Mouse (Mus musculus) heart, adult 18-20 months (tissue): ENCODE results near the gene Csl. TPM values are rescaled to one million over a fixed set of nuclear protein-coding genes. Genes with fewer than 3 reads are reported as not detected.

Experiments
- DNase-seq, 2 experiments: peaks; one replicate each; pipeline ENCODE4 v3.0.0; 2021 to 2022; ENCODE audit warnings: mixed read lengths in 1 of 2
- long read RNA-seq, 2 experiments: library from polyadenylated mRNA; stranded (forward); transcript quantifications; one replicate each; pipeline ENCODE4 v2.0.0; 2021
- total RNA-seq, 2 experiments: library from RNA; stranded (reverse); gene quantifications; 2 replicates each; pipeline ENCODE4 v1.2.3; 2021

Gene Csl
- total RNA-seq, result 1 to 10 TPM; 3.2 to 4.7 TPM
- long read RNA-seq, experiment 1, result 0 reads
- long read RNA-seq, experiment 2, result 0 reads

DNA sequence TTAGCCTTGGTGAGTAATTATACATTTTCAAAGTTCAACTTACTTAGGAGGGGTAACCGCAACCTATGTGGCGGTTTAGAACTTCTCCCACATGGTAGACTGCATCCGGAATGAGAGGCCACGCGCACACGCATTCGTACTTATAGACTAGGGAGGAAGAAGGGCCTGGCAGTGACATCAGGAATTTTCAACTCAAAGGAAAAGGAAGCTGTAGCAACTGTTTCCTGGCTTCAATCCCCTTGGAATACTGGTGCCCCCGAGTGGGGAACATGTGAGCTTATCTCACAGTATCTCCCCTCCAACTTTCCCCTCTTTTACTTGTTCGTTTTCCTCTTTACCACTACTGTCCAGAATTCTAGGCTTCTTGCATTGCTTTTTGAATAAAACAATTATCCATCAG lies at the start of gene Csl:
Csl (minus strand) TSS at position 101 of the 400 bp plus-strand sequence.
- no peak for DNase-seq

DNA sequence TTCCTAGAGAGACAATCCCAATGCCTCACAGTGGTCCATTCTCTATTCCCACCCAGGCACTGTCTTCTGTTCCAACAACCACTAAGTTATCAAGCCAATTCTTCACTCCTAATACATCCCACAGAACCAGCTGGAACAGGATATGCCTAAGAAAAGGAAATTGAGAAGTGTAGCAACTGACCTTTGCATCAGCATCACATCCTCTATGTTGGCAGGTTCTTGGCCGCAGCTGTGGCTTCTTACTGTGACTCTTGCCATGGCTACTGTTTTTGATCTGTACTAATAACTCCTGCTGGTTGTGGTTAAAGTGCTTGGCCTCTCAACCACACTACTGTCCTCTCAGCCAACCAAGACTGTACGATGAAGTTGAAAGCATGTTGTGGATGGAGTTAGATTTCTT lies 30.0 kb upstream of the Csl start:
- peak in 1 of 2 experiments; percentile 16 for DNase-seq

GRCm38 (mm10) chr10:99774228-99775120 lies 15.0 kb upstream of the Csl start:
- no peak for DNase-seq

GRCm38 (mm10) chr10:99750146-99750545 lies 9.3 kb downstream of the Csl start:
- DNase-seq, result no peak

DNA sequence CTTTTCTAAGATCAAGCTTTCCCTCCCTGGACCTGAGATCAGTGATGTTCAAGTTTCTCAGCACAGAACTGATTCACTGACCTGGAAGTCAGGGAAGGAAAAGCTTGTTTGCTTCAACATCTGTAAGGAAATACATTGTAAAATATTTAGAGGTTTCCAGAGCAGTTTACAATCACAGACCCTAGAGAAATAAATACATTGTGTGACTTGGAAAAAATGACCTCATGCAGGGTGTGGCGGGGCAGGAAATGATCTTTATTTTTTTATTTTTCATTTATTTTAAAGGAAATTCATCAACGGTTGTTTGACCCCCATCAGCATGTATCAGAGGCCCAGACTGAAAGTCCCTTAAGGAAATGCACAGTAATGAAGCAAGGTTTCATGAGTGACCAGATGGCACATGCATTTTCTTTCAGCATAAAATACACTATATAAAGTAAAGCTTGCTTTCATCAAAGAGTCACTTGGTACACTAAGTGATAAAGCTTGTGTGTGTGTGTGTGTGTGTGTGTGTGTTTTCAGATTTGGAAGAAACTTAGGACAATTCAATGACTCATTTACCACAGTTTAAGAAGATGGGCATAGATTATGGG lies 10.7 kb downstream of the Csl start:
- peak; percentile 13 to 54 for DNase-seq

- DNase-seq, result peak; percentile 17 to 71
Observed at GRCm38 (mm10) chr10:99748009-99748408, 11.4 kb downstream of the Csl start.

DNA sequence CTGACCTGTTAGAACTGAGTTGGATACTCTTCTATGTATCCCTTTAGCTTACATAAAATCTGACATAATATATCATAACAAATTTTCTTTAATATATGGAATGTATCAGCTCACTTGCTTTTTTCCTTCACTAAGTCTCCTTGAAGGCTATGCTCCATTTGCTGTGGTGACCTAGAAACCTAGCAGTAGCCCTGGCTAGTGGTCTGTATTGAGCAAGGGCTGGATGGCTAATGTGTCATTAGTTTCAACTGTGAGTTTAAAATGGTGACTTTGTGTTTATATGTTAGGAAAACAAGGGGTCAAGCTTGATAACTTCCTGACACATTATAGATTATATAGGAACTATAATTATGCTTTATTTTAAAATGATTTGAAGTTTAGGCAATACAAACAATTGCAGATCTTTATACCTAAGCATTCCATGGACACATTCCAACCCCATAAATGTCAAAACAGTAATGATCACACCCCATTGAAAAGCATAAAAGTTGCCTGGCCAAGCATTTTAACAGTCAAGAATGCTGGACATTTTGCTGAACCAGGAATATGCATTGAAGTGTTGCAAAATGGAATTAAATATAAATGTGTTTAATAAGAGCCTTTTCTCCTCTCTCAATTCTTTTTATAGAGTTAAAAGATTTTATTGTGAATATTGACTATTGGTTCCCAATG lies 17.7 kb downstream of the Csl start:
- DNase-seq, result no peak

DNA sequence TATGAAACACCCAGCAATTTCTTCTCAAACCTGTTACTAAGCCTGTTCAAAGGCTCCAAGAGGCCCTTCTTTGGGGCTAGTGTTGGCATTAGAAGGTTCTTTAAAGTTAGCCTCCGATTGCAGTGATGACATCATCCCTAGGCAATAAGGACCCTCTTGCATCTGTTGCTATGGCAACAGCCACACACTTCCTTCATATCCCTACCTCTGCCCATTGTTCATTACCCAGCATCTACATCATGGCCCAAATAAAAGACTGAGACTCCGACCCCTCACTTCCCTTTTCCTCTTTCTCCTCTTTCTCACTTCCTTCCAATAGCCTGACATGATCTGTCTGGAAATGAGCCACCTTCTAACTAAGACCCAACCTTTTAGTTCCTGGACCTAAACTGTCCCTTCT lies 46.3 kb downstream of the Csl start:
- no peak for DNase-seq

DNA sequence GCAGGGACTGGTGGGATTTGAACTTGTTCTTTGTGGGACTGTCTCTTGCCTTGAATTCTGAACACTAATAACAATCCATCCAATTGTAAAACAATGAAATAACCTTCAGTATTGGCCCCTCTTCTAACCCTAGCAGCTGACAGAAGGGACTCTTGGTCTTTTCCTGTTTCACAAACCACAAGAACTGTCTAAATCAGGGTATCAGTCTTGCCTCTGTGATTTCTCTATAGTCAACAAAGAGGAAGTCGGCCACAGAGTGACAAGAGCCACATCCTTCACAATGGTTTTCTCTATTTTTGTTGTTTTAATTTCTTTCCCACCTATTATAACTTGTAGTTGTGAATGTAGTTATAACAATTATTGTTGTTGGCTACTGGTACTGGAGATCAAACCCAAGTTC lies 47.9 kb downstream of the Csl start:
- no peak for DNase-seq
